Mouse (Mus musculus): ENCODE data around the gene Fance. TPM values are rescaled to one million over a fixed set of nuclear protein-coding genes. Genes with fewer than 3 reads are reported as not detected.
"Not testable (repeated sequence)": the region's sequence is repeated elsewhere in the genome, so short reads cannot be mapped to it uniquely, and the experiment has no call there.

Gene Fance
- polyA plus RNA-seq, 1 experiment from 2014 or later, result 20.2 TPM

- H3K36me3 ChIP-seq (ENCODE audit: control insufficient read depth, insufficient read depth, low read length), result peaks cover 4% of the 10 kb centered on the region; the same call in 1 of the 2 replicates
- H3K4me1 ChIP-seq (ENCODE audit: control insufficient read depth, insufficient read depth, low read length), result peaks cover 18% of the 10 kb centered on the region
- H3K27ac ChIP-seq (ENCODE audit: low read length), result no peak overlapping the region
- no peak overlapping the region for H3K4me3 ChIP-seq (ENCODE audit: low read length)
- WGBS, result 90% methylated on average over 20 of the region's 20 CpGs
- peak overlapping the region; percentile 29; the same call in 1 of the 2 replicates for H3K9ac ChIP-seq (ENCODE audit: low read depth, low read length)
- H3K4me2 ChIP-seq (ENCODE audit: low read depth, low read length), result no peak overlapping the region
- ATAC-seq, result no peak
- no peaks in the 10 kb centered on the region for H3K27me3 ChIP-seq (replicated peaks; ENCODE audit: control insufficient read depth, insufficient read depth, low read length)
- no peaks in the 10 kb centered on the region for H3K9me3 ChIP-seq (ENCODE audit: control insufficient read depth, low read length)
These were observed 2.4 kb downstream of the Fance start for GRCm38 (mm10) chr17:28315611-28316160.

DNA sequence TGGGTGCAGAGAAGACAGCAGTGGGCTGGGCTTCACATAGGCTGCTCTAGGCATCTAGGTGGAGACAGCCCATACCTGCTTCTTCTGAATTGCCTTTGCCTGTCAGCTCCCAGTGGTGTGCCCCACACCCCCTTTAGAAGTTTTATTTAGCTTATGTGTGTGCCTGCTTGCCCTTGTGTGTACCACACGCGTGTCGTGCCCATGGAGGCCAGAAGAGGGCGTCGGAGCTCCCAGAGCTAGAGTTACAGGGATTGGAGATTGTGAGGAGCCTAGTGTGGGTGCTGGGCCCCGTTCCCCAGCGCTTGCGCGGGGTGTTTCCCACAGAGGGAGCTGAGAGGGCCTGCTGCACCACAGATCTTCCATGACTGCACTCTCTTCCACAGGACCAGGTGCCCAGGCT lies 3.2 kb downstream of the Fance start:
- Histone ChIP-seq H3K4me2 (ENCODE audit: low read depth, low read length) (no peak overlapping the region), H3K4me1 (ENCODE audit: control insufficient read depth, insufficient read depth, low read length) (peaks cover 18% of the 10 kb centered on the region), H3K9ac (ENCODE audit: low read depth, low read length) (no peak overlapping the region), H3K36me3 (ENCODE audit: control insufficient read depth, insufficient read depth, low read length) (peaks cover 4% of the 10 kb centered on the region; the same call in 1 of the 2 replicates), H3K27ac (ENCODE audit: low read length) (no peak overlapping the region), H3K9me3 (ENCODE audit: control insufficient read depth, low read length) (no peaks in the 10 kb centered on the region), H3K4me3 (ENCODE audit: low read length) (no peak overlapping the region), H3K27me3 (replicated peaks; ENCODE audit: control insufficient read depth, insufficient read depth, low read length) (no peaks in the 10 kb centered on the region)
- ATAC-seq, result no peak
- WGBS, result 89% methylated on average over 9 of the region's 9 CpGs

DNA sequence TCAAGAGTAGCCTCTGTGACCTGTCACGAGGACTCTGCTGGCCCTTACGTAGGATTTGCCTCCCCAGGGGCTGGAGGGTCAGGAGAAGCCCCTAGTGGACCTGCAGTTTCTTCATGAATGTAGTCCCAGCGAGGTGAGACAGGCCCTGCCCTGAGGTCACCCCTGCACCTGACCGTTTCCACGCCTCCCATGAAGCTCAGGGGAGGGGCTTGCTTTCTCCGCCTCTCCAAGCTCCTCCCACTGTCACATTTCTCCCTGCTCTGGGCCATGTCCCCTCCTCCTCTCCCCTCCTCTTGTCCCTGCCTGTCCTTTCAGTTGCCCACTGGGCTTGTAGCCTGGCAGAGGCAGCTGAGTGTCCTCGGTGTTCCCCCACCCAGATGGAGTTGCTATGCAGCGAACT lies 3.8 kb downstream of the Fance start:
- H3K27ac ChIP-seq (ENCODE audit: low read length), result no peak overlapping the region
- no peak overlapping the region for H3K4me2 ChIP-seq (ENCODE audit: low read depth, low read length)
- no peak for ATAC-seq
- peaks cover 18% of the 10 kb centered on the region for H3K4me1 ChIP-seq (ENCODE audit: control insufficient read depth, insufficient read depth, low read length)
- no peak overlapping the region for H3K4me3 ChIP-seq (ENCODE audit: low read length)
- no peak overlapping the region for H3K9ac ChIP-seq (ENCODE audit: low read depth, low read length)
- H3K27me3 ChIP-seq (replicated peaks; ENCODE audit: control insufficient read depth, insufficient read depth, low read length), result no peaks in the 10 kb centered on the region
- 57% methylated on average over 8 of the region's 8 CpGs for WGBS
- peaks cover 4% of the 10 kb centered on the region; the same call in 1 of the 2 replicates for H3K36me3 ChIP-seq (ENCODE audit: control insufficient read depth, insufficient read depth, low read length)
- no peaks in the 10 kb centered on the region for H3K9me3 ChIP-seq (ENCODE audit: control insufficient read depth, low read length)

DNA sequence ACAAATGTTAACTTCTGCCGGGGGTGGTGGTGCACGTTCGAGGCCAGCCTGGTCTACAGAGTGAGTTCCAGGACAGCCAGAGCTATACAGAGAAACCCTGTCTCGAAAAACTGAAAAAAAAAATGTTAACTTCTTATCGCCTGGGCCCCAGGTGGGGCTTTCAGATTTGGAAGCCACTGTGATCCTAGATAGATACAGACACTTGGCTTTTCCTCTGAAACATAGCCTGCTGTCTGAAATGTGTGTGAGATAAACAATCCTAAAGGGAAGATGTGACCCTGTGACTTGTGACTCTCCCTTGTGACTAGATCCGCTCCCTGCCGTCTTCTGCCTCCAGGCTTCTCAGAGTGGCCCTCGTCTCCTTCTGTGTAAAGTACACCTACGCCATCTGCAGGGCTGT lies 4.4 kb downstream of the Fance start:
- no peak overlapping the region for H3K4me3 ChIP-seq (ENCODE audit: low read length)
- H3K27me3 ChIP-seq (replicated peaks; ENCODE audit: control insufficient read depth, insufficient read depth, low read length), result no peaks in the 10 kb centered on the region
- no peak overlapping the region for H3K4me2 ChIP-seq (ENCODE audit: low read depth, low read length)
- H3K9ac ChIP-seq (ENCODE audit: low read depth, low read length), result no peak overlapping the region
- H3K9me3 ChIP-seq (ENCODE audit: control insufficient read depth, low read length), result no peaks in the 10 kb centered on the region
- H3K36me3 ChIP-seq (ENCODE audit: control insufficient read depth, insufficient read depth, low read length), result peaks cover 4% of the 10 kb centered on the region; the same call in 1 of the 2 replicates
- no peak overlapping the region for H3K27ac ChIP-seq (ENCODE audit: low read length)
- WGBS, result 85% methylated on average over 9 of the region's 9 CpGs
- no peak for ATAC-seq
- peaks cover 16% of the 10 kb centered on the region for H3K4me1 ChIP-seq (ENCODE audit: control insufficient read depth, insufficient read depth, low read length)

DNA sequence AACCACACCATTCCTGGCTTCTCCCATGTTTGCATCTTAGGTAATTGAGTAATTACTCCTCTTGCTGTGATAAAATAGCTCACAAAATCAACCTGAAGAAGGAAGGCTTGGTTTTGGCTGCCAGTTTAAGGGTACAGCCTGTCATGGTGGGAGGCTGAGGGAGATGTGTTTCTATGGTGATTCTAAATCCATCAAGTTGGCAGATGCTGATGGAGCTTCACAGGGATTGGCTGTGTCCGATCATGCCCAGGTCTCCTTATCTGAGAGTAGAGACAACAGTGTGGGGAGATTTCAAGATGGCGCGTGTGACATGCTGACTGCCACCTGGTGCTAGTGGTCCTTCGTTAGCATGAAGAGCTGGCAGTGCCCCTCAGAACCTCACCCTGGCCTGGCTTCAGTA lies 8.4 kb downstream of the Fance start:
- Histone ChIP-seq H3K27me3 (replicated peaks; ENCODE audit: control insufficient read depth, insufficient read depth, low read length) (no peaks in the 10 kb centered on the region), H3K4me1 (ENCODE audit: control insufficient read depth, insufficient read depth, low read length) (no peaks in the 10 kb centered on the region), H3K27ac (ENCODE audit: low read length) (no peak overlapping the region), H3K4me2 (ENCODE audit: low read depth, low read length) (no peak overlapping the region), H3K4me3 (ENCODE audit: low read length) (no peak overlapping the region), H3K9ac (ENCODE audit: low read depth, low read length) (no peak overlapping the region), H3K9me3 (ENCODE audit: control insufficient read depth, low read length) (no peaks in the 10 kb centered on the region; the same call in 1 of the 2 replicates), H3K36me3 (ENCODE audit: control insufficient read depth, insufficient read depth, low read length) (peaks cover 4% of the 10 kb centered on the region; the same call in 1 of the 2 replicates)
- 93% methylated on average over 4 of the region's 4 CpGs for WGBS
- no peak for ATAC-seq

DNA sequence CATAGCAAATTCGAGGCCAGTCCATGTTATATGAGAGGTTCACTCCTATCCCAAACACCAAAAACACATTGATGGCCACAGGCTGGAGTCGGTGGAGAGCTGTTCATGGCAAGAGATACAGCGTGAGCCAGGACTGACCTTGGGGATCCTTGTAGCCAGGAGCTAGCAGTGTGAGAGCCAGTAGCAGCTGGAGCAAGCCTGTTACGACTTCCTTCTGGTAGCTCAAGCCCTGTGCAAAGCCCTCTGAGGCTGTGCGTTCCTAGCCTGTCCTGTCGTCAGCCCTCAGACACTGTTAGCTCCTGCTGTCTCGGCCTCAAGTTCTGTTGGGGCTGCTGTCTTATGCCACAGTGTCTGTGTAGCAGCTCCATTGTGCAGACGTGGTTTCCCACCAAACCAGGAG lies 10.5 kb downstream of the Fance start:
- Histone ChIP-seq H3K4me1 (ENCODE audit: control insufficient read depth, insufficient read depth, low read length) (peaks cover 15% of the 10 kb centered on the region), H3K27ac (ENCODE audit: low read length) (no peak overlapping the region), H3K4me2 (ENCODE audit: low read depth, low read length) (no peak overlapping the region), H3K9me3 (ENCODE audit: control insufficient read depth, low read length) (no peaks in the 10 kb centered on the region; the same call in 1 of the 2 replicates), H3K4me3 (ENCODE audit: low read length) (no peak overlapping the region), H3K27me3 (replicated peaks; ENCODE audit: control insufficient read depth, insufficient read depth, low read length) (no peaks in the 10 kb centered on the region), H3K36me3 (ENCODE audit: control insufficient read depth, insufficient read depth, low read length) (no peaks in the 10 kb centered on the region), H3K9ac (ENCODE audit: low read depth, low read length) (no peak overlapping the region)
- ATAC-seq, result no peak
- WGBS, result 84% methylated on average over 8 of the region's 8 CpGs

DNA sequence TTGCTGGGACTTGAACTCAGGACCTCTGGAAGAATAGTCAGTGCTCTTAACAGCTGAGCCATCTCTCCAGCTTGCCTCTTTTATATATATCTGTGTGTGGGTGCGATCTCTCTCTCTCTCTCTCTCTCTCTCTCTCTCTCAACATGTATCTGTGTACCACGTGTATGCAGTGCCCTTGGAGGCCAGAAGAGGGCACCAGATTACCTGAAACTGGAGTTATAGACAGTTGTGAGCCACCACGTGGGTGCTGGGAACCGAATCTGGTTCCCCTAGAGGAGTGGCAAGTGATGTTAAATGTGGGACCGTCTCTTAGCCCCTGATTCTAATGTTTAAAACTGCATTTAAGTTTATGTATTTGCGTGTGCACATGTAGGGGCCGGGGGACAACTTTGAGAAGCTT lies 11.1 kb downstream of the Fance start:
- 93% methylated on average over 7 of the region's 7 CpGs for WGBS
- H3K27me3 ChIP-seq (replicated peaks; ENCODE audit: control insufficient read depth, insufficient read depth, low read length); H3K4me2 ChIP-seq (ENCODE audit: low read depth, low read length); H3K9ac ChIP-seq (ENCODE audit: low read depth, low read length); H3K9me3 ChIP-seq (ENCODE audit: control insufficient read depth, low read length); ATAC-seq; H3K27ac ChIP-seq (ENCODE audit: low read length); H3K36me3 ChIP-seq (ENCODE audit: control insufficient read depth, insufficient read depth, low read length); H3K4me3 ChIP-seq (ENCODE audit: low read length): not testable (repeated sequence)
- H3K4me1 ChIP-seq (ENCODE audit: control insufficient read depth, insufficient read depth, low read length), result peaks cover 15% of the 10 kb centered on the region

GRCm38 (mm10) chr17:28325751-28326150 lies 12.4 kb downstream of the Fance start:
- 93% methylated on average over 8 of the region's 8 CpGs for WGBS
- Histone ChIP-seq H3K4me1 (ENCODE audit: control insufficient read depth, insufficient read depth, low read length) (peaks cover 19% of the 10 kb centered on the region), H3K9ac (ENCODE audit: low read depth, low read length) (0 out of 2 replicates have a peak overlapping the region, but pooled peaks have one; percentile 19), H3K4me2 (ENCODE audit: low read depth, low read length) (no peak overlapping the region), H3K4me3 (ENCODE audit: low read length) (no peak overlapping the region), H3K27me3 (replicated peaks; ENCODE audit: control insufficient read depth, insufficient read depth, low read length) (no peaks in the 10 kb centered on the region), H3K27ac (ENCODE audit: low read length) (no peak overlapping the region), H3K36me3 (ENCODE audit: control insufficient read depth, insufficient read depth, low read length) (no peaks in the 10 kb centered on the region), H3K9me3 (ENCODE audit: control insufficient read depth, low read length) (no peaks in the 10 kb centered on the region; the same call in 1 of the 2 replicates)
- no peak for ATAC-seq

- no peak for ATAC-seq
- Histone ChIP-seq H3K27me3 (replicated peaks; ENCODE audit: control insufficient read depth, insufficient read depth, low read length) (no peaks in the 10 kb centered on the region), H3K4me2 (ENCODE audit: low read depth, low read length) (no peak overlapping the region; the same call in 1 of the 2 replicates), H3K36me3 (ENCODE audit: control insufficient read depth, insufficient read depth, low read length) (peaks cover 5% of the 10 kb centered on the region; the same call in 1 of the 2 replicates), H3K27ac (ENCODE audit: low read length) (peak overlapping the region; percentile 97), H3K9ac (ENCODE audit: low read depth, low read length) (peak overlapping the region; percentile 80), H3K4me1 (ENCODE audit: control insufficient read depth, insufficient read depth, low read length) (peaks cover 28% of the 10 kb centered on the region), H3K4me3 (ENCODE audit: low read length) (no peak overlapping the region), H3K9me3 (ENCODE audit: control insufficient read depth, low read length) (no peaks in the 10 kb centered on the region; the same call in 1 of the 2 replicates)
- WGBS, result 81% methylated on average over 3 of the region's 3 CpGs
These were observed 13.6 kb downstream of the Fance start for GRCm38 (mm10) chr17:28326951-28327350.
